Mouse (Mus musculus) liver, embryonic 11.5 days (tissue): ENCODE measurements around the gene Rbm47. TPM values are rescaled to one million over a fixed set of nuclear protein-coding genes. Genes with fewer than 3 reads are reported as not detected.

Source experiments
- ATAC-seq: fragments of 200-750 bp; cut with Nextera tagmentation; replicated peaks from 2 replicates; pipeline ENCODE4 v1.8.0; 2017; ENCODE audit warnings: moderate number of reproducible peaks, mild to moderate bottlenecking, moderate TSS enrichment, moderate library complexity; ENCODE audit not compliant: low FRiP score
- DNase-seq: peaks from one replicate; pipeline ENCODE4 v3.0.0-alpha.2; 2017; ENCODE audit warnings: low spot score
- H3K27ac ChIP-seq: fragments of 300-500 bp; sonication (generic); 2 replicates; pipeline ENCODE4 v1.5.1; 2014; ENCODE audit warnings: mild to moderate bottlenecking, low read depth, low read length, control low read depth
- H3K27me3 ChIP-seq: fragments of 300-500 bp; sonication (generic); replicated peaks from 2 replicates; pipeline ENCODE4 v1.6.1; 2014; ENCODE audit warnings: low read length, mixed read lengths; ENCODE audit not compliant: control insufficient read depth, insufficient read depth
- H3K36me3 ChIP-seq: fragments of 300-500 bp; sonication (generic); 2 replicates; pipeline ENCODE4 v1.6.1; 2014; ENCODE audit warnings: mild to moderate bottlenecking, low read length, moderate library complexity, mixed read lengths; ENCODE audit not compliant: control insufficient read depth, insufficient read depth
- H3K4me1 ChIP-seq: fragments of 300-500 bp; sonication (generic); replicated peaks from 2 replicates; pipeline ENCODE4 v1.6.1; 2014; ENCODE audit warnings: low read length, mixed read lengths; ENCODE audit not compliant: control insufficient read depth, insufficient read depth
- H3K4me2 ChIP-seq: fragments of 300-500 bp; sonication (generic); 2 replicates; pipeline ENCODE4 v1.6.1; 2014; ENCODE audit warnings: mild to moderate bottlenecking, control low read depth, moderate library complexity
- H3K4me3 ChIP-seq: fragments of 300-500 bp; sonication (generic); 2 replicates; pipeline ENCODE4 v1.5.1; 2014; ENCODE audit warnings: low read depth, low read length, control low read depth
- H3K9ac ChIP-seq: fragments of 300-500 bp; sonication (generic); 2 replicates; pipeline ENCODE4 v1.6.1; 2014; ENCODE audit warnings: low read depth, low read length, control low read depth
- H3K9me3 ChIP-seq: fragments of 300-500 bp; sonication (generic); 2 replicates; pipeline ENCODE4 v1.6.1; 2016; ENCODE audit warnings: low read length, inconsistent platforms, mixed read lengths; ENCODE audit not compliant: control insufficient read depth
- WGBS: fragments of 180-500 bp; shearing (Covaris S2); extraction: QIAGEN DNeasy Blood & Tissue Kit; methylation state at CpG from one replicate; pipeline ENCODE4 v1.1.7; 2014; 5-methylcytosine and 5-hydroxymethylcytosine counted together
- polyA plus RNA-seq: library from polyadenylated mRNA; unstranded; fragments of >200 nt; fragmentation: Nextera tagmentation; extraction: Ambion mirVana; gene quantifications from 2 replicates; pipeline ENCODE4 v1.2.1, GENCODE M21; 2014

The Rbm47 gene
- polyA plus RNA-seq, 1 experiment from 2014 or later, result 13.5 TPM

GRCm38 (mm10) chr5:66124931-66125330, 48.0 kb downstream of the Rbm47 start:
- no peak overlapping the region for H3K4me3 ChIP-seq
- no peaks in the 10 kb centered on the region for H3K36me3 ChIP-seq
- no peaks in the 10 kb centered on the region for H3K27me3 ChIP-seq
- H3K4me2 ChIP-seq, result no peak overlapping the region
- H3K27ac ChIP-seq, result no peak overlapping the region
- ATAC-seq, result no peak
- no peaks in the 10 kb centered on the region for H3K9me3 ChIP-seq
- 74% methylated on average over 9 of the region's 9 CpGs for WGBS
- no peak overlapping the region for H3K9ac ChIP-seq
- no peaks in the 10 kb centered on the region for H3K4me1 ChIP-seq
- no peak for DNase-seq

GRCm38 (mm10) chr5:66124089-66124400, 48.9 kb downstream of the Rbm47 start:
- WGBS, result 85% methylated on average over 4 of the region's 4 CpGs
- no peaks in the 10 kb centered on the region for H3K4me1 ChIP-seq
- no peaks in the 10 kb centered on the region for H3K27me3 ChIP-seq
- H3K9ac ChIP-seq, result no peak overlapping the region
- H3K9me3 ChIP-seq, result no peaks in the 10 kb centered on the region
- H3K4me3 ChIP-seq, result no peak overlapping the region
- no peak overlapping the region for H3K27ac ChIP-seq
- no peaks in the 10 kb centered on the region for H3K36me3 ChIP-seq
- no peak overlapping the region for H3K4me2 ChIP-seq
- DNase-seq (no peak), ATAC-seq (no peak)

- Histone ChIP-seq H3K27me3 (no peaks in the 10 kb centered on the region), H3K9me3 (no peaks in the 10 kb centered on the region), H3K4me1 (no peaks in the 10 kb centered on the region), H3K36me3 (no peaks in the 10 kb centered on the region), H3K9ac (no peak overlapping the region), H3K4me2 (no peak overlapping the region), H3K4me3 (no peak overlapping the region), H3K27ac (no peak overlapping the region)
- WGBS, result 79% methylated on average over 12 of the region's 12 CpGs
- no peak for ATAC-seq
- no peak for DNase-seq
Measured at GRCm38 (mm10) chr5:66123295-66124088, 49.4 kb downstream of the Rbm47 start.

- no peak for ATAC-seq
- Histone ChIP-seq H3K4me1 (no peaks in the 10 kb centered on the region), H3K27ac (no peak overlapping the region), H3K4me3 (no peak overlapping the region), H3K36me3 (no peaks in the 10 kb centered on the region), H3K9me3 (no peaks in the 10 kb centered on the region), H3K27me3 (no peaks in the 10 kb centered on the region), H3K9ac (no peak overlapping the region), H3K4me2 (no peak overlapping the region)
- no peak for DNase-seq
Measured at GRCm38 (mm10) chr5:66121255-66121654, 51.7 kb downstream of the Rbm47 start.

- no peaks in the 10 kb centered on the region for H3K9me3 ChIP-seq
- H3K4me1 ChIP-seq, result 0 out of 2 replicates have a peak, but pooled peaks cover 2% of the 10 kb centered on the region
- ATAC-seq (no peak), DNase-seq (no peak)
- H3K4me3 ChIP-seq, result no peak overlapping the region
- H3K27me3 ChIP-seq, result no peaks in the 10 kb centered on the region
- 0 out of 2 replicates have a peak overlapping the region, but pooled peaks have one; percentile 12 for H3K4me2 ChIP-seq
- H3K27ac ChIP-seq, result peak overlapping the region; percentile 52
- H3K9ac ChIP-seq, result no peak overlapping the region
- no peaks in the 10 kb centered on the region for H3K36me3 ChIP-seq
- 77% methylated on average over 14 of the region's 14 CpGs for WGBS
Measured at GRCm38 (mm10) chr5:66114751-66115150, 58.2 kb downstream of the Rbm47 start.

- Histone ChIP-seq H3K9ac (no peak overlapping the region), H3K4me3 (no peak overlapping the region), H3K9me3 (no peaks in the 10 kb centered on the region), H3K36me3 (no peaks in the 10 kb centered on the region), H3K4me1 (0 out of 2 replicates have a peak, but pooled peaks cover 2% of the 10 kb centered on the region), H3K27me3 (no peaks in the 10 kb centered on the region), H3K27ac (peak overlapping the region; percentile 52), H3K4me2 (no peak overlapping the region)
- ATAC-seq (peak; percentile 67; the same call in 1 of the 2 replicates), DNase-seq (no peak)
- WGBS, result 58% methylated on average over 6 of the region's 6 CpGs
Measured at GRCm38 (mm10) chr5:66114208-66114607, 58.7 kb downstream of the Rbm47 start.

GRCm38 (mm10) chr5:66112059-66112458, 60.9 kb downstream of the Rbm47 start:
- Histone ChIP-seq H3K9ac (no peak overlapping the region), H3K27me3 (no peaks in the 10 kb centered on the region), H3K27ac (no peak overlapping the region; the same call in 1 of the 2 replicates), H3K9me3 (no peaks in the 10 kb centered on the region), H3K4me1 (0 out of 2 replicates have a peak, but pooled peaks cover 2% of the 10 kb centered on the region), H3K4me3 (no peak overlapping the region), H3K36me3 (no peaks in the 10 kb centered on the region), H3K4me2 (no peak overlapping the region)
- no peak for DNase-seq
- 42% methylated on average over 8 of the region's 8 CpGs for WGBS
- ATAC-seq, result no peak

- WGBS, result 79% methylated on average over 9 of the region's 9 CpGs
- Histone ChIP-seq H3K9me3 (no peaks in the 10 kb centered on the region), H3K9ac (no peak overlapping the region), H3K36me3 (no peaks in the 10 kb centered on the region), H3K4me2 (no peak overlapping the region), H3K4me3 (no peak overlapping the region), H3K27me3 (no peaks in the 10 kb centered on the region), H3K27ac (no peak overlapping the region), H3K4me1 (no peaks in the 10 kb centered on the region)
- no peak for ATAC-seq
- DNase-seq, result no peak
Measured at GRCm38 (mm10) chr5:66106372-66106771, 66.5 kb downstream of the Rbm47 start.

GRCm38 (mm10) chr5:66105946-66106345, 67.0 kb downstream of the Rbm47 start:
- Histone ChIP-seq H3K4me2 (no peak overlapping the region), H3K9ac (no peak overlapping the region), H3K27ac (no peak overlapping the region), H3K4me1 (no peaks in the 10 kb centered on the region), H3K27me3 (no peaks in the 10 kb centered on the region), H3K36me3 (no peaks in the 10 kb centered on the region), H3K9me3 (no peaks in the 10 kb centered on the region), H3K4me3 (no peak overlapping the region)
- 60% methylated on average over 7 of the region's 7 CpGs for WGBS
- ATAC-seq, result no peak
- no peak for DNase-seq
